Mouse (Mus musculus) erythroblast, embryonic 14.5 days (primary cell): ENCODE results near the gene Lmtk2.

Experiments used
- GATA1 ChIP-seq: IDR thresholded peaks from 2 replicates; pipeline ENCODE4 v1.6.1; 2012; ENCODE audit warnings: low read length, inconsistent platforms, mixed read lengths
- TAL1 ChIP-seq: IDR thresholded peaks from 3 replicates; pipeline ENCODE4 v1.6.1; 2012; ENCODE audit warnings: low read length, inconsistent platforms, mixed read lengths

DNA sequence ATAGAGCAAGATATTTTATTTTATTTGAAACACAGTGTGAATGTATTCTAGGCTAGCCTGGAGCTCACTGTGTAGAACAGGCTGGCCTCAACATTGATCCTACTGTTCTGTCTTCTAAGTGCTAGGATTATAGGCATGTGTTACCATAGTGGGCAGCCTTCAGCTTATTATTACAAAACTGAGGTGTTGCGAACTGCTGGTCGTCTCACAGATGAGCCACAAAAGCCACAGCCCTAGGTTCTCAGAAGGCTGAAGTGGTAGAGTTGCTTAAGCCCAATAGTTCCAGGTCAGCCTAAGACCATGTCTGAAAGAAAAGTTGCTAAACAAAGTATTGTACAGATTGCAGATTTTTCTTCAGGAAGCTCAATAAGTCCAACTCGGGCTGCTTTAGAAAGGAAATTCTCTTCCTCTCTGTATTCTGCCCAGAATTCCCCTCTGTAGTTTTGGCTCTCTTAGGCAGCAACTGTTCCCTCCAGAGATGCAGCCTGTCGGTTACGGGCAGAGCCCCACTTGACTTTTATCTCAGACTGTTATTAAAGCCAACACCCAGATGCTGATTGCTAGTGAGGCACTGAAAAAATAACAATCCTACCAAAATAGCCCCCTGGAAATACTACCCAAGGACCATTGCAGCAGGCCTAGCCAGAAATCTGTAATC is 14.9 kb downstream of the Lmtk2 start:
- no peak for TF ChIP-seq GATA1
- TF ChIP-seq TAL1, result no peak
